28 mouse cellular contexts compared by ENCODE assay signal in the genomic region with DNA sequence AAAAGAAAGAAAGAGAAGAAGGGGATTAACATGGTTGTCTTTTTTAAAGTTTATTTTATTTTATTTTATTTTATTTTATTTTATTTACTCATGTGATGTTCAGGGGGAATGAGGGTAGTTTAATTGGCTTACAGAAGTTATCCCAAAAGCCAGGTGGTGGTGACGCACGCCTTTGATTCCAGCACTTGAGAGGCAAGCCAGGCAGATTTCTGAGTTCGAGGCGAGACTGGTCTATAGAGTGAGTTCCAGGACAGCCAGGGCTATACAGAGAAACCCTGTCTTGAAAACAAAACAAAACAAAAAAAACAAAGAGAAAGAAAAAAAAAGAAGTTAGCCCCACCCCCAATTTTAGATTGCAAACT. TPM values are rescaled to one million over a fixed set of nuclear protein-coding genes. Genes with fewer than 3 reads are reported as not detected.
DNase-seq lines count a peak whose midpoint lies in the region; ATAC-seq and TF ChIP-seq lines count a peak whose summit lies in the region.
"Had no signal": no experiment of that assay in that cellular context is flagged by ENCODE, and none has a peak within 500 bp of the region (broad histone marks: within the 10 kb centered on the region; RNA-seq: fewer than 3 reads in every experiment).

No protein-coding gene starts in this region.

- TF ChIP-seq EP300 in liver, embryonic 14.5 days (IDR thresholded peaks at IDR 0.05; ENCODE audit: low read depth), result no peak
- TF ChIP-seq EP300 in liver, postnatal 0 days (IDR thresholded peaks at IDR 0.05; ENCODE audit: low read depth), result no peak

- DNase-seq in G1E (ENCODE audit: low spot score), result no peak
- peak; percentile 55 for DNase-seq in c-Kit-positive CD71-positive TER-119-positive erythroid progenitor cells, embryonic 14.5 days (ENCODE audit: low spot score)
- no peak for DNase-seq in liver, embryonic 14.5 days (ENCODE audit: low read depth in 3 of 3, low spot score in 3 of 3)
- DNase-seq in liver, postnatal 0 days, result peak; percentile 17
- no peak for DNase-seq in gastrocnemius, postnatal 4 days (ENCODE audit: low spot score in 2 of 2)
- DNase-seq in layer of hippocampus, adult 9-11 months, result no peak
- DNase-seq in spleen, adult 12 weeks (ENCODE audit: low spot score), result no peak
- DNase-seq: adrenal gland, postnatal 10 days; B cell, adult 2 months; cerebellum, adult 11-12 months; cerebellum, adult 8-10 months; cerebellum, postnatal 10 days; cerebellum, postnatal 36 days; embryo, embryonic 11 days; gastrocnemius, postnatal 36 days; heart, adult 11 months; heart, postnatal 10 days; heart, postnatal 36 days had no signal

- no peaks in the 10 kb centered on the region for H3K9me3 ChIP-seq in G1E (replicated peaks)
- H3K9me3 ChIP-seq in liver, embryonic 14.5 days (ENCODE audit: control insufficient read depth, low read length), result no peaks in the 10 kb centered on the region
- no peaks in the 10 kb centered on the region for H3K9me3 ChIP-seq in liver, postnatal 0 days (ENCODE audit: low read length)
- H3K9me3 ChIP-seq: embryonic facial prominence, embryonic 10.5 days; embryonic facial prominence, embryonic 13.5 days; forebrain, embryonic 12.5 days; forebrain, embryonic 15.5 days; heart, embryonic 15.5 days; hindbrain, embryonic 10.5 days; hindbrain, embryonic 13.5 days had no signal

- peak overlapping the region; percentile 28 for H3K4me2 ChIP-seq in liver, embryonic 14.5 days (ENCODE audit: low read depth)
- peak overlapping the region; percentile 42; the same call in 1 of the 2 replicates for H3K4me2 ChIP-seq in liver, postnatal 0 days (ENCODE audit: low read depth, low read length)
- H3K4me2 ChIP-seq: embryonic facial prominence, embryonic 13.5 days; forebrain, embryonic 12.5 days; forebrain, embryonic 15.5 days; heart, embryonic 11.5 days; heart, embryonic 15.5 days; hindbrain, embryonic 13.5 days had no signal

- H3K9ac ChIP-seq in liver, embryonic 14.5 days (replicated peaks), result 0 out of 2 replicates have a peak overlapping the region, but pooled peaks have one; percentile 0
- no peak overlapping the region for H3K9ac ChIP-seq in liver, postnatal 0 days (replicated peaks)
- H3K9ac ChIP-seq: embryonic facial prominence, embryonic 13.5 days; forebrain, embryonic 12.5 days; forebrain, embryonic 15.5 days; heart, embryonic 15.5 days; hindbrain, embryonic 13.5 days had no signal

- no peak for TF ChIP-seq CTCF in G1E (IDR thresholded peaks at IDR 0.05; ENCODE audit: low read depth, low read length)
- TF ChIP-seq CTCF in liver, embryonic 14.5 days (IDR thresholded peaks at IDR 0.05; ENCODE audit: low read depth), result no peak
- TF ChIP-seq CTCF in liver, postnatal 0 days (IDR thresholded peaks at IDR 0.05; ENCODE audit: low read depth), result no peak

- peak overlapping the region; percentile 59; the same call in 1 of the 2 replicates for H3K4me3 ChIP-seq in G1E (ENCODE audit: low read depth, low read length)
- H3K4me3 ChIP-seq in liver, embryonic 14.5 days (ENCODE audit: insufficient read depth in 1 of 2, low read depth in 2 of 2, low read length in 2 of 2), result no peak overlapping the region
- H3K4me3 ChIP-seq in liver, postnatal 0 days (ENCODE audit: low read depth, low read length), result no peak overlapping the region
- H3K4me3 ChIP-seq: embryonic facial prominence, embryonic 10.5 days; embryonic facial prominence, embryonic 13.5 days; forebrain, embryonic 12.5 days; forebrain, embryonic 15.5 days; heart, embryonic 15.5 days; hindbrain, embryonic 10.5 days; hindbrain, embryonic 13.5 days had no signal

- H3K27me3 ChIP-seq in G1E (ENCODE audit: insufficient read depth, low read length), result no peaks in the 10 kb centered on the region
- H3K27me3 ChIP-seq in liver, embryonic 14.5 days (ENCODE audit: control insufficient read depth, insufficient read depth, low read length), result no peaks in the 10 kb centered on the region
- no peaks in the 10 kb centered on the region for H3K27me3 ChIP-seq in liver, postnatal 0 days (ENCODE audit: insufficient read depth, low read length)
- H3K27me3 ChIP-seq: CH12.LX; embryonic facial prominence, embryonic 13.5 days; forebrain, embryonic 12.5 days; forebrain, embryonic 15.5 days; heart, embryonic 15.5 days; hindbrain, embryonic 13.5 days had no signal

- ATAC-seq in G1E (ENCODE audit: extremely low read depth, insufficient number of reproducible peaks, low FRiP score, poor library complexity, severe bottlenecking), result no peak
- ATAC-seq in liver, embryonic 14.5 days (ENCODE audit: insufficient read depth), result peak; percentile 72
- ATAC-seq in liver, postnatal 0 days, result no peak
- ATAC-seq: forebrain, embryonic 15.5 days; hindbrain, embryonic 16.5 days had no signal

- WGBS in liver, embryonic 14.5 days (ENCODE audit: insufficient replicate concordance), result 15% methylated on average over 4 of the region's 4 CpGs
- 42% methylated on average over 4 of the region's 4 CpGs for WGBS in liver, postnatal 0 days (ENCODE audit: insufficient replicate concordance)

- H3K27ac ChIP-seq in liver, embryonic 14.5 days, result peak overlapping the region; percentile 83
- peak overlapping the region; percentile 57; the same call in 1 of the 2 replicates for H3K27ac ChIP-seq in liver, postnatal 0 days (ENCODE audit: low read depth)
- H3K27ac ChIP-seq: embryonic facial prominence, embryonic 10.5 days; embryonic facial prominence, embryonic 13.5 days; forebrain, embryonic 12.5 days; forebrain, embryonic 15.5 days; heart, embryonic 15.5 days; hindbrain, embryonic 10.5 days; hindbrain, embryonic 13.5 days had no signal

- H3K4me1 ChIP-seq in G1E (ENCODE audit: insufficient read depth, low read depth, low read length), result peaks cover 53% of the 10 kb centered on the region
- peaks cover 25 to 29% of the 10 kb centered on the region in 2 experiments for H3K4me1 ChIP-seq in liver, embryonic 14.5 days (replicated peaks; ENCODE audit: control insufficient read depth in 2 of 2, insufficient read depth in 2 of 2, low read length in 1 of 2)
- H3K4me1 ChIP-seq in liver, postnatal 0 days (ENCODE audit: insufficient read depth), result peaks cover 6% of the 10 kb centered on the region
- H3K4me1 ChIP-seq: embryonic facial prominence, embryonic 10.5 days; embryonic facial prominence, embryonic 13.5 days; forebrain, embryonic 12.5 days; forebrain, embryonic 15.5 days; heart, embryonic 15.5 days; hindbrain, embryonic 10.5 days; hindbrain, embryonic 13.5 days had no signal

- no peaks in the 10 kb centered on the region for H3K36me3 ChIP-seq in G1E (replicated peaks)
- no peaks in the 10 kb centered on the region for H3K36me3 ChIP-seq in liver, embryonic 14.5 days (replicated peaks; ENCODE audit: control insufficient read depth, insufficient read depth, low read depth)
- H3K36me3 ChIP-seq in liver, postnatal 0 days (replicated peaks; ENCODE audit: insufficient read depth, low read length), result no peaks in the 10 kb centered on the region
- H3K36me3 ChIP-seq: embryonic facial prominence, embryonic 10.5 days; embryonic facial prominence, embryonic 13.5 days; forebrain, embryonic 12.5 days; forebrain, embryonic 15.5 days; heart, embryonic 15.5 days; hindbrain, embryonic 10.5 days; hindbrain, embryonic 13.5 days had no signal

RNA-seq across cellular contexts. Expression of a gene that starts 8.2 kb away (rescaled TPM):
- total RNA-seq in G1E (2014; fragmentation: Nextera tagmentation), result 45.8 and 58.0 TPM in 2 replicates
- 47.7 and 53.7 TPM in 2 replicates for total RNA-seq in G1E (2017)
- polyA plus RNA-seq in G1E (2012), result 21.0 and 24.2 TPM in 2 replicates
- 35.3 and 43.5 TPM in 2 replicates for polyA plus RNA-seq in liver, embryonic 14.5 days (2012; rRNA removed)
- polyA plus RNA-seq in liver, embryonic 14.5 days (2014; fragmentation: Nextera tagmentation; extraction: Ambion mirVana), result 40.6 and 41.6 TPM in 2 replicates
- 32.7 and 34.7 TPM in 2 replicates for polyA plus RNA-seq in liver, postnatal 0 days (2015; fragmentation: Nextera tagmentation; extraction: Ambion mirVana)
- 10 to 100 TPM; 15.6 to 17.5 TPM for total RNA-seq in gastrocnemius, postnatal 4 days (2021)

RNA-seq across cellular contexts. Expression of a gene that starts 17.7 kb away (rescaled TPM):
- total RNA-seq in G1E (2014; fragmentation: Nextera tagmentation), result 85.7 and 93.8 TPM in 2 replicates
- total RNA-seq in G1E (2017), result 111 and 120 TPM in 2 replicates
- 101 and 112 TPM in 2 replicates for polyA plus RNA-seq in G1E (2012)
- polyA plus RNA-seq in liver, embryonic 14.5 days (2012; rRNA removed), result 61.8 and 74.5 TPM in 2 replicates
- polyA plus RNA-seq in liver, embryonic 14.5 days (2014; fragmentation: Nextera tagmentation; extraction: Ambion mirVana), result 45.1 and 58.8 TPM in 2 replicates
- 51.2 and 54.9 TPM in 2 replicates for polyA plus RNA-seq in liver, postnatal 0 days (2015; fragmentation: Nextera tagmentation; extraction: Ambion mirVana)
- total RNA-seq in gastrocnemius, postnatal 4 days (2021), result 10 to 100 TPM; 31.3 to 31.5 TPM

RNA-seq across cellular contexts. Expression of a gene that starts 17.7 kb away (rescaled TPM):
- 77.3 and 93.4 TPM in 2 replicates for total RNA-seq in G1E (2014; fragmentation: Nextera tagmentation)
- 140 and 143 TPM in 2 replicates for total RNA-seq in G1E (2017)
- 83.2 and 105 TPM in 2 replicates for polyA plus RNA-seq in G1E (2012)
- 29.5 and 33.3 TPM in 2 replicates for polyA plus RNA-seq in liver, embryonic 14.5 days (2012; rRNA removed)
- 31.1 and 41.0 TPM in 2 replicates for polyA plus RNA-seq in liver, embryonic 14.5 days (2014; fragmentation: Nextera tagmentation; extraction: Ambion mirVana)
- 43.8 and 47.4 TPM in 2 replicates for polyA plus RNA-seq in liver, postnatal 0 days (2015; fragmentation: Nextera tagmentation; extraction: Ambion mirVana)
- total RNA-seq in gastrocnemius, postnatal 4 days (2021), result 10 to 100 TPM; 29.1 to 29.7 TPM

RNA-seq across cellular contexts. Expression of a gene that starts 20.0 kb away (rescaled TPM):
- 19.5 and 132 TPM in 2 replicates for total RNA-seq in G1E (2014; fragmentation: Nextera tagmentation)
- total RNA-seq in G1E (2017), result 25.0 and 28.1 TPM in 2 replicates
- polyA plus RNA-seq in G1E (2012), result 5.4 and 9.5 TPM in 2 replicates
- 31.4 and 41.4 TPM in 2 replicates for polyA plus RNA-seq in liver, embryonic 14.5 days (2012; rRNA removed)
- polyA plus RNA-seq in liver, embryonic 14.5 days (2014; fragmentation: Nextera tagmentation; extraction: Ambion mirVana), result 48.9 and 58.5 TPM in 2 replicates
- 38.1 and 41.5 TPM in 2 replicates for polyA plus RNA-seq in liver, postnatal 0 days (2015; fragmentation: Nextera tagmentation; extraction: Ambion mirVana)
- 10 to 100 TPM; 29.8 to 31.8 TPM for total RNA-seq in gastrocnemius, postnatal 4 days (2021)

RNA-seq across cellular contexts. Expression of a gene that starts 26.5 kb away (rescaled TPM):
- total RNA-seq in G1E (2014; fragmentation: Nextera tagmentation), result 0.83 and 1.5 TPM in 2 replicates
- 0.22 and 0.29 TPM in 2 replicates for total RNA-seq in G1E (2017)
- polyA plus RNA-seq in G1E (2012), result 0.03 TPM in 1 of 2 replicates, not detected in the other
- polyA plus RNA-seq in liver, embryonic 14.5 days (2012; rRNA removed), result 1.4 and 1.7 TPM in 2 replicates
- polyA plus RNA-seq in liver, embryonic 14.5 days (2014; fragmentation: Nextera tagmentation; extraction: Ambion mirVana), result 1.2 TPM in 2 replicates
- 2.3 and 2.8 TPM in 2 replicates for polyA plus RNA-seq in liver, postnatal 0 days (2015; fragmentation: Nextera tagmentation; extraction: Ambion mirVana)
- under 1 TPM; 0.16 to 0.39 TPM for total RNA-seq in gastrocnemius, postnatal 4 days (2021)
- total RNA-seq: CH12.LX; gastrocnemius, postnatal 36 days had no signal
- polyA plus RNA-seq: forebrain, embryonic 12.5 days; forebrain, embryonic 15.5 days; hindbrain, embryonic 10.5 days; hindbrain, embryonic 13.5 days; hindbrain, embryonic 16.5 days had no signal

Comparison
In these comparisons a context has a peak if more than half of its experiments do, and no peak if none do; other contexts are left out.
1. DNase-seq: peak in c-Kit-positive CD71-positive TER-119-positive erythroid progenitor cells, embryonic 14.5 days (single experiment) and liver, postnatal 0 days (single experiment); none in G1E (single experiment), liver, embryonic 14.5 days (0 of 3), gastrocnemius, postnatal 4 days (0 of 2), layer of hippocampus, adult 9-11 months (single experiment) and spleen, adult 12 weeks (single experiment).